Mouse (Mus musculus): ENCODE measurements around the gene Pomt1.

Pomt1 gene

DNA sequence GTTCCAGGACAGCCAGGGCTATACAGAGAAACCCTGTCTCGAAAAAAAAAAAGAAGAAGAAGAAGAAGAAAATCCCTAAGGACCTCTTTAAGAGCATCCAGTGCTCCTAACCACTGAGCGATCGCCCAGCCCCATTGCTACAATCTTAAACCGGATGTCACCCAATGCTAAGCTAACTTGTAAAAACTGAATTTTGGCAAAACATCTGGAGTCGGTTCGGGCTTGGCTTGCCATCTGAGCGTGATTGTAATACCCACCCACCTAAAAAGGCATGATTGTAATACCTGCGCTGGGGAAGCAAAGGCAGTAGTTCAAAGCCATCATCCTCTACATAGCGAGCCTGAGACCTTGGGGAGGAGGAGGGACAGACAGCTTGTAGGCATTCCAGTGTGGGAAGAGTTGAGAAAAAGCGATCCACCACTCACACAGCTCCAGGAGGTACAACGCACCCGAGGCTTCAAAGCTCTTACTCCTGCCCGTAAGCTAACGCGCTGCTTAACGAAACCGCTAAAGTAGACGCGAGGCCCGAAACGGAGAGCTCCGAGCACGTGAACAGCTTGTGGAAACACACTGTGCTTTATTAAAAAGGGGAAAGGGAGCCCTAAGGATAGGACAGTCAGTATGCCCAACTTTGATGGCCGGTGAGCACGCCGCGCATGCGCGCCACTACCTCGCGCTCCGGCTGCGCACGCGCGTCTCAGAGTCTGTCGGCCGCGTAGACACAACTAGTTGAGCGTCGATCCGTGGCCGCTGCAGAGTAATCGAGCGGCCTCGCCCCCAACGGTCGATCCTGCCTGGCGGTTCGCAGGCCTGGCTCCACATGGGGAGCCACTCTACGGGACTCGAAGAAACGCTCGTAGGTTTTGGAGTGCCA lies at the start of gene Pomt1:
Gene Pomt1 (plus strand): TSS at position 705 of the 874 bp plus-strand sequence.
- DNase-seq: peak; percentile 92 to 95

- peak; percentile 80 to 86 for DNase-seq
Observed at GRCm38 (mm10) chr2:32187019-32187551, 49.3 kb upstream of the Pomt1 start.

- DNase-seq: peak; percentile 79 to 82
Observed at GRCm38 (mm10) chr2:32187649-32188048, 48.7 kb upstream of the Pomt1 start.

GRCm38 (mm10) chr2:32189060-32189681 lies 47.2 kb upstream of the Pomt1 start:
- DNase-seq: no peak

- no peak for DNase-seq
Observed at GRCm38 (mm10) chr2:32190620-32191019, 45.8 kb upstream of the Pomt1 start.

DNA sequence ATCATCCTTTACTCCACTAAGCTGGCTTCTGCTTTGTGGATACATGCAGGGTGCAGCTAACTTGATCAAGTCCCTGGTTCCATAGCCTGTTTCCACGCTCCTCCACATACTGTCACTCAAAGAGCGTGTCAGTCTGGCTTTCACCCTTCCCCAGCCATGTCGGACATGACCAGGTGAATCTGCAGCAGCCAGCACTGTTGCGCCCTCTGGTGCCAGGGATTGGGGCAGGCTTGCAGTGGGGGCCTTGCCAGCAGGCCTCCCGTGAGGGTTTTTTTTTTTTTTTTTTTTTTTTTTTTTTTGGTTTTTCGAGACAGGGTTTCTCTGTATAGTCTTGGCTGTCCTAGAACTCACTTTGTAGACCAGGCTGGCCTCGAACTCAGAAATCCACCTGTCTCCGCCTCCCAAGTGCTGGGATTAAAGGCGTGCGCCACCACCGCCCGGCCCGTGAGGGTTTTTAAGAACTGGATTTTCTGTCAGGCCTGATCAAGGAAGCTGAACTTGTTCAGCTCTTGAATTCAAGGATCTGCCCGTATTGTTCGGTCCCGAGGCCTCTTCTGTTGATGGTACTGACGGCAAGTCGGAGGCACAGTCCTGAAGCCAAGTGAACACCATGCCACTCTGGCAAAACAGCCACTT lies 44.4 kb upstream of the Pomt1 start:
- peak; percentile 83 to 85 for DNase-seq

DNA sequence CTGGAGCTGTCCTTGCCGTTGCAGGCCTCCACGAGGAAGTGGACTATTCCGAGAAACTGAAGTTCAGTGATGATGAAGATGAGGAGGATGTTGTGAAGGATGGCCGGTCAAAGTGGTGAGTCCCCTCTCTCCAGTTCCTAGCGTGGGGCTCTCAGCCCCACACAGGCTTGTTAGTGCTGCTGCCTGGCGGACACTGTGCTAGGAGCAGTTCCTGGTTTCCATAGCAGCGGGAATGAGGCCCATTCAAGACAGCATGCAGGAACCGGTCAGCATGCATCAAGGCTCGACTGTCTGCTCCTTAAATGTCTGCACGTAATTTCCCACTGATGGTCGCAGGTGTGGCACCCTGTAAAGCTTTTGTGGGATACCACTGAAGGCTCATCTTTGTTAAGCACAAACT lies 37.4 kb upstream of the Pomt1 start:
- no peak for DNase-seq

GRCm38 (mm10) chr2:32200033-32200432 lies 36.4 kb upstream of the Pomt1 start:
- peak; percentile 80 to 86 for DNase-seq

- peak; percentile 72 to 80 for DNase-seq
Observed at GRCm38 (mm10) chr2:32200712-32201111, 35.7 kb upstream of the Pomt1 start.

DNA sequence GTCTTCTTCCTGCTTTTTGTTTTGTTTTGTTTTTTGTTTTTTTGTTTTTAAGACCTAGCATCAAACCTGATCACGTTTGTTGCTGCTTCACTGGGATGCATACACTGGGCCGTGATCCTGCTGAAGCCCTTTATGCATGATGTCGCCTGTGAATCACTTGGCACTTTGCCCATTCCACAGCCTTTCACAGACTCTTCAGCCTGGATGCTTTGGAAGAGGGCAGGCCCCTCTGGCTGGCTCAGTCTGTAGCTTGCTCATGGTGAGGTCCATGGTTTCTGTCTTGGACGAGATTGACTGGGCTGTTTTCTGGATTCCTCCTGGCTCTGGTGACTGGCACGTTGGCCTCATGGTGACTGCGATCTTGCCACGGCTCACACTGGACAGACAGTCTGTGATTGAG lies 34.9 kb upstream of the Pomt1 start:
- DNase-seq: peak; percentile 90 to 92

GRCm38 (mm10) chr2:32203853-32204252 lies 32.5 kb upstream of the Pomt1 start:
- peak; percentile 60 to 64 for DNase-seq

DNA sequence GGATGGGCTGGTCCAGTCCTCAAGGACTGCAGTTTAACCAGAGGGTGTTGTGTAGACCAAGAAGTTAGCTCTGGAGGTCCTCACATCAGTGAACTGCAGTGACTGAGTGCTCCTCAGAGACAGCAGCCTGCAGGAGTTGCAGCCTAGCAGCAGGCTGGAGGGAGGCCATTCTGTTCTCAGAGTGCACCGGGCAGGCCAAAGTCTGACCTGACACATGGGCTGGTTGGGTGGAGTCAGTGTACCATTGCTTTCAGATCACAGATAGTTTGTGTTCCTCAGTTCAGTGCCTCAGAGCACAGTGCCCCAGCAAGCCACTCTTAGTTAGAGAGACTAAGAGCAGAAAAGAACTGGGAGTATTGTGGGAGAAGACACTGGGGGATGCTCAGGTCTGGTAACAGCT lies 28.7 kb upstream of the Pomt1 start:
- DNase-seq: no peak

DNA sequence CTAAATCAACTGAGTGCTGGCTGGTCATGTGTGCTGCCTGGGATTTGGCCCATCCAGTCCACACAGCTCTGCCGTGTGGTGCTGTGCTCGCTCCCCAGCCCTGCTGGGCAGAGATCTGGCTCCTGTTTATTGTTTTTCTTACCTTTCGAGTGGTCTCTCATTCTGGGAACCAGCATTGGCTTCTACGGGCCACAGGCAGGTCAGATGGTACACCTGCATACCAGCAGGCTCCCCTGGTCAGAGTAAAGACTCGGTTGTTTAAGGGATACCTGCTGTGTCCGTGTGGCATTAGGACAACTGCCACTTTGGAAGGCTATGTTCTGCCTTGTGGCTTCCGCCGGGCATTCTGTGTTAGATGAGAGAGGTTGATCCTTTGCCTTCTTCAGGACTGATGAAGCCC lies 24.7 kb upstream of the Pomt1 start:
- DNase-seq: no peak

DNA sequence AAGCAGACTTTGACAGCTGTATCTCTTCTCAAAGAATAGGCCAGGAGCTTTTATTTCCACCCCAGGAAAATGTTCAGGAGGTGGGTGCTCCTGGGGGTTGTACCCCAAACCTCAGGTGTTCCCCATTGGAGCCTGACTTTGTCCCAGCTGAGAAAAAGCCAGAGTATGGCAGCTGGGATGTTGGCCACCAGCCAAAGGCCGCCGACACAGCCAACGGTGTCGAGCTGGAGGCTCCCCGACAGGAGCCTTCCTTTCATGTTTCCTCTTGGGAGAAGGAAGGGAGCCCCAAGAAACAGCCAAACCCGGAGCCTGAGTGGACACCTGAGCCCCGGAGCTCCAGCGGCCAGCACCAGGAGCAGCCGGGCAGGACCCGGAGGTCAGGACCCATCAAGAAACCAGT lies 23.4 kb upstream of the Pomt1 start:
- DNase-seq: peak; percentile 66 to 67

GRCm38 (mm10) chr2:32215576-32215975 lies 20.8 kb upstream of the Pomt1 start:
- no peak for DNase-seq

DNA sequence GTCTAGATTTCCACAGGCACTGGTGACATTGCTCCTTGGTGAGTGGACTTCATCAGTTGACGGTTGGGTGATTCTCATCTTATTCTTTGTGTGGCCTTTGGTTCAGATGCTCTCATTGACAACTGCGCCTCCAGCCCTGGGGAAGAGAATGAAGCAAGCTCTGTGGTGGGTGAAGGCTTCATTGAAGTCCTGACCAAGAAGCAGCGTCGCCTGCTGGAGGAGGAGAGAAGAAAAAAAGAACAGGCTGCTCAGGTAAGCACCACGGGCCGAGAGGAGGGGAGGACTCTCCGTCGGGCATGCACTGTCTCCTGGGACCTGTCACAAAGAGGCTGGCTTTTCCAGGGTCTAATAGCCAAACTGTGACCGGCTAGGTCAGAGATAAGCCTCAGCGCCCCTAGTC lies 19.9 kb upstream of the Pomt1 start:
- DNase-seq: no peak

DNA sequence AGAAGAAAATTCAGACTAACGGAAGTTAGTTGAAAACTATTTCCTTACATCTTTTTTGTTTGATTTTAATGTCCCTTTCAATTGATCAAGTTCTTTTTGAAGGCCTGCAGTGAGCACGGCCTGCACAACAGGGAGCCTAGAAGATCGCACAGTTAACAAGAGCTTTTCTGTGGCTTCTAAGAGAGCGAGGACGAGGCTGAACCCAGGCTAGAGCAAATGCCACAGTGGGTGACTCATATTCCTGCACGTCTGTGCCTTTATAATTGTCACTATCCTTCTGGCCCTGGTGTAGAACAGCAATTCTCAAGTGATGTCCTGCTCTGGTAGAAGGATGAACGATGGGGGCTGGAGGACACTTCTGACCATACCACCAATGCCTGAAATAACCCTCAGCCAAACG lies 18.7 kb upstream of the Pomt1 start:
- no peak for DNase-seq

- DNase-seq: no peak
Observed at GRCm38 (mm10) chr2:32218113-32218512, 18.3 kb upstream of the Pomt1 start.

- no peak for DNase-seq
Observed at GRCm38 (mm10) chr2:32218541-32219334, 17.7 kb upstream of the Pomt1 start.

GRCm38 (mm10) chr2:32219501-32219900 lies 16.9 kb upstream of the Pomt1 start:
- DNase-seq: no peak

DNA sequence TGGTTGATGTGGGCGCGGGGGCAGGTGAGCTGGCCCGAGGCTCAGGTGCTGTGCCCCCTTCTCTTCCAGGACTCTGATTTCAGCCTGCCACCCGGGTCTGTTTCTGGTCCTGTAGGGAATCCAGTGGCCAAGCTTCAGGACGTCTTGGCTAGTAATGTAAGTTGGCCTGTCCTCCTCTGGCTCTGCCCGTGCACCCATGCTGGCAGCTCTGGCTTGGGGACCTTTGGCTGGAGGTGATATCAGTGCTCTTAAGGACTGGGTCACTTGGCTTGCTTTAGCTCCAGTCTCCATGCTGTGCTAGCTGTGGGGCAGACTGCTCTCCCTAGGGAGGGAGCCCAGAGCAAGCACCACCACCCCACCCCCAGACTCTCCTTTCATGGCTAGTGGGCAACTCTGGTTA lies 16.4 kb upstream of the Pomt1 start:
- DNase-seq: no peak

DNA sequence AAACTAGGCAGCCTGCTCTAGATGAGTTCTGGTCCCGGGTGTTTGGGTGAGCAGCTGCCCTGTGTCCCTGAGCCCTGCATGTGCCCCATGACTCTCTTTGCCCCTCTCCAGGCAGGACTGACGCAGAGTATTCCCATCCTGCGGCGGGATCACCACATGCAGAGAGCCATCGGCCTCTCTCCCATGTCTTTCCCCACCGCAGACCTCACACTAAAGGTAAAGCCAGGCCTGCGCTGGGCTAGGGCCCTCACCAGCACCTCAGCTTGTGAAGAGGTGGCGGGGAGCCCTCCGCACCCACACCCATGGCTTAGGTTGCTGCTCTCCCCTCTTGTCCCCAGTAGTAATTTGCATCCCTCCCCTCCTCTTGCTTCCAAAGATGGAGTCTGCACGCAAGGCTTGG lies 15.4 kb upstream of the Pomt1 start:
- no peak for DNase-seq

- DNase-seq: no peak
Observed at GRCm38 (mm10) chr2:32221577-32221976, 14.8 kb upstream of the Pomt1 start.
